8 mouse cellular contexts compared by ENCODE assay signal in genomic region chr10:81402227-81402765, GRCm38 (mm10). TPM values are rescaled to one million over a fixed set of nuclear protein-coding genes. Genes with fewer than 3 reads are reported as not detected.
A peak's percentile ranks its signal among the peaks of the same experiment; 100 is the strongest.
DNase-seq lines count a peak whose midpoint lies in the region; ATAC-seq and TF ChIP-seq lines count a peak whose summit lies in the region.

No protein-coding gene starts in this region.

- no peak for TF ChIP-seq POLR2A in ES-Bruce4 (IDR thresholded peaks at IDR 0.05; ENCODE audit: insufficient read depth, low read length)

- no peaks in the 10 kb centered on the region for H3K36me3 ChIP-seq in ES-Bruce4 (ENCODE audit: control insufficient read depth, insufficient read depth, low read length, poor library complexity, severe bottlenecking)
- H3K36me3 ChIP-seq in forebrain, embryonic 15.5 days: peaks cover 23% of the 10 kb centered on the region
- peaks cover 19% of the 10 kb centered on the region for H3K36me3 ChIP-seq in liver, embryonic 13.5 days

- ATAC-seq in forebrain, embryonic 15.5 days (replicated peaks): peak; percentile 25
- ATAC-seq in liver, embryonic 13.5 days (ENCODE audit: low read depth): peak; percentile 13; the same call in 1 of the 2 replicates
- ATAC-seq in activated CD4-positive, CD25-positive, alpha-beta regulatory T cell, adult 4 months: no peak

- H3K4me3 ChIP-seq in ES-Bruce4 (ENCODE audit: low read depth, low read length): peak overlapping the region; percentile 17
- H3K4me3 ChIP-seq in forebrain, embryonic 15.5 days: no peak overlapping the region
- no peak overlapping the region for H3K4me3 ChIP-seq in liver, embryonic 13.5 days (replicated peaks)

- DNase-seq in heart, adult 11 months: peak; percentile 95
- no peak for DNase-seq in heart, adult 18-20 months
- no peak for DNase-seq in liver, embryonic 13.5 days
- DNase-seq in urinary bladder, postnatal 4 days (ENCODE audit: low spot score in 2 of 2): no peak
- no peak for DNase-seq in gastrocnemius, adult 18-20 months (ENCODE audit: low spot score)

- no peak for TF ChIP-seq CTCF in ES-Bruce4 (IDR thresholded peaks at IDR 0.05; ENCODE audit: low read depth, low read length)

- H3K27ac ChIP-seq in ES-Bruce4 (ENCODE audit: insufficient read depth, low read length): peak overlapping the region; percentile 52; the same call in 1 of the 2 replicates
- peak overlapping the region; percentile 79 for H3K27ac ChIP-seq in forebrain, embryonic 15.5 days (replicated peaks)
- H3K27ac ChIP-seq in liver, embryonic 13.5 days: peak overlapping the region; percentile 63

- H3K9ac ChIP-seq in ES-Bruce4 (ENCODE audit: low read depth, poor library complexity, severe bottlenecking): no peak overlapping the region; the same call in 1 of the 2 replicates
- 0 out of 2 replicates have a peak overlapping the region, but pooled peaks have one; percentile 7 for H3K9ac ChIP-seq in forebrain, embryonic 15.5 days (replicated peaks)
- 0 out of 2 replicates have a peak overlapping the region, but pooled peaks have one; percentile 13 for H3K9ac ChIP-seq in liver, embryonic 13.5 days

- TF ChIP-seq EP300 in ES-Bruce4 (IDR thresholded peaks at IDR 0.05; ENCODE audit: insufficient read depth, low read depth, low read length): no peak

- no peaks in the 10 kb centered on the region for H3K27me3 ChIP-seq in ES-Bruce4 (ENCODE audit: control insufficient read depth, insufficient read depth, low read length, poor library complexity, severe bottlenecking)
- peaks cover 7% of the 10 kb centered on the region; the same call in 1 of the 2 replicates for H3K27me3 ChIP-seq in forebrain, embryonic 15.5 days
- peaks cover 45% of the 10 kb centered on the region for H3K27me3 ChIP-seq in liver, embryonic 13.5 days

- peak overlapping the region; percentile 26; the same call in 1 of the 2 replicates for H3K4me2 ChIP-seq in forebrain, embryonic 15.5 days (replicated peaks)
- peak overlapping the region; percentile 29; the same call in 1 of the 2 replicates for H3K4me2 ChIP-seq in liver, embryonic 13.5 days

- WGBS in forebrain, embryonic 15.5 days: 18% methylated on average over 7 of the region's 7 CpGs
- 40% methylated on average over 7 of the region's 7 CpGs for WGBS in liver, embryonic 13.5 days (ENCODE audit: insufficient replicate concordance)

- no peaks in the 10 kb centered on the region for H3K9me3 ChIP-seq in ES-Bruce4 (replicated peaks; ENCODE audit: control insufficient read depth, insufficient read depth, low read length, poor library complexity, severe bottlenecking)
- H3K9me3 ChIP-seq in forebrain, embryonic 15.5 days: no peaks in the 10 kb centered on the region
- H3K9me3 ChIP-seq in liver, embryonic 13.5 days (replicated peaks): no peaks in the 10 kb centered on the region

- H3K4me1 ChIP-seq in ES-Bruce4 (ENCODE audit: control insufficient read depth, insufficient read depth, low read length): peaks cover 8% of the 10 kb centered on the region
- peaks cover 46% of the 10 kb centered on the region for H3K4me1 ChIP-seq in forebrain, embryonic 15.5 days
- H3K4me1 ChIP-seq in liver, embryonic 13.5 days (replicated peaks): peaks cover 52% of the 10 kb centered on the region

RNA-seq across cellular contexts. Expression of gene Smim24, which starts 9.4 kb away (rescaled TPM):
- total RNA-seq in heart, adult 18-20 months (2021): 1 to 10 TPM; 1.9 to 2.2 TPM
- 4.8 and 5.3 TPM in 2 replicates for polyA plus RNA-seq in ES-Bruce4 (2011; ENCODE audit: insufficient read depth, insufficient read length, low read depth, missing spikeins)
- 1.2 and 1.8 TPM in 2 replicates for polyA plus RNA-seq in forebrain, embryonic 15.5 days (2015; fragmentation: Nextera tagmentation; extraction: Ambion mirVana)
- 1.8 TPM in 2 replicates for polyA plus RNA-seq in liver, embryonic 13.5 days (2015; fragmentation: Nextera tagmentation; extraction: Ambion mirVana)
- 10 to 100 TPM in 1 of 2 experiments, 1 to 10 TPM in 1; 7.3 to 13.3 TPM for polyA plus RNA-seq in activated CD4-positive, CD25-positive, alpha-beta regulatory T cell, adult 4 months (2017; shearing (Covaris generic))
- total RNA-seq in gastrocnemius, adult 18-20 months (2021): not detected

RNA-seq across cellular contexts. Expression of gene Gm48552, which starts 13.5 kb away (rescaled TPM):
- under 1 TPM in 1 of 2 experiments, not detected in 1; 0.51 TPM for total RNA-seq in heart, adult 18-20 months (2021)
- 1.1 TPM in 1 of 2 replicates, not detected in the other for polyA plus RNA-seq in ES-Bruce4 (2011; ENCODE audit: insufficient read depth, insufficient read length, low read depth, missing spikeins)
- 2.9 and 3.1 TPM in 2 replicates for polyA plus RNA-seq in forebrain, embryonic 15.5 days (2015; fragmentation: Nextera tagmentation; extraction: Ambion mirVana)
- polyA plus RNA-seq in liver, embryonic 13.5 days (2015; fragmentation: Nextera tagmentation; extraction: Ambion mirVana): 0.93 TPM in 1 of 2 replicates, not detected in the other
- polyA plus RNA-seq in activated CD4-positive, CD25-positive, alpha-beta regulatory T cell, adult 4 months (2017; shearing (Covaris generic)): 1 to 10 TPM in 1 of 2 experiments, not detected in 1; 1.4 TPM
- under 1 TPM in 1 of 2 experiments, not detected in 1; 0.34 TPM for total RNA-seq in gastrocnemius, adult 18-20 months (2021)

RNA-seq across cellular contexts. Expression of gene Gm48551, which starts 18.0 kb away (rescaled TPM):
- 1 to 10 TPM in 1 of 2 experiments, under 1 TPM in 1; 0.65 to 2.3 TPM for total RNA-seq in heart, adult 18-20 months (2021)
- polyA plus RNA-seq in ES-Bruce4 (2011; ENCODE audit: insufficient read depth, insufficient read length, low read depth, missing spikeins): 1.5 TPM in 1 of 2 replicates, not detected in the other
- polyA plus RNA-seq in forebrain, embryonic 15.5 days (2015; fragmentation: Nextera tagmentation; extraction: Ambion mirVana): 5.4 and 6.6 TPM in 2 replicates
- polyA plus RNA-seq in liver, embryonic 13.5 days (2015; fragmentation: Nextera tagmentation; extraction: Ambion mirVana): 0.86 and 0.89 TPM in 2 replicates
- 1 to 10 TPM; 1.1 to 1.2 TPM for polyA plus RNA-seq in activated CD4-positive, CD25-positive, alpha-beta regulatory T cell, adult 4 months (2017; shearing (Covaris generic))
- total RNA-seq in gastrocnemius, adult 18-20 months (2021): under 1 TPM; 0.57 to 0.97 TPM

RNA-seq across cellular contexts. Expression of gene Dohh, which starts 18.1 kb away (rescaled TPM):
- total RNA-seq in heart, adult 18-20 months (2021): 10 to 100 TPM; 49.9 to 59.6 TPM
- 52.9 and 70.3 TPM in 2 replicates for polyA plus RNA-seq in ES-Bruce4 (2011; ENCODE audit: insufficient read depth, insufficient read length, low read depth, missing spikeins)
- polyA plus RNA-seq in forebrain, embryonic 15.5 days (2015; fragmentation: Nextera tagmentation; extraction: Ambion mirVana): 88.2 and 89.0 TPM in 2 replicates
- 61.1 and 68.7 TPM in 2 replicates for polyA plus RNA-seq in liver, embryonic 13.5 days (2015; fragmentation: Nextera tagmentation; extraction: Ambion mirVana)
- 10 to 100 TPM; 12.7 to 13.7 TPM for polyA plus RNA-seq in activated CD4-positive, CD25-positive, alpha-beta regulatory T cell, adult 4 months (2017; shearing (Covaris generic))
- total RNA-seq in gastrocnemius, adult 18-20 months (2021): 10 to 100 TPM; 41.1 to 44.1 TPM

RNA-seq across cellular contexts. Expression of gene Fzr1, which starts 24.0 kb away (rescaled TPM):
- total RNA-seq in heart, adult 18-20 months (2021): 10 to 100 TPM; 27.6 to 35.6 TPM
- 47.8 and 51.4 TPM in 2 replicates for polyA plus RNA-seq in ES-Bruce4 (2011; ENCODE audit: insufficient read depth, insufficient read length, low read depth, missing spikeins)
- polyA plus RNA-seq in forebrain, embryonic 15.5 days (2015; fragmentation: Nextera tagmentation; extraction: Ambion mirVana): 133 and 135 TPM in 2 replicates
- 89.5 and 94.1 TPM in 2 replicates for polyA plus RNA-seq in liver, embryonic 13.5 days (2015; fragmentation: Nextera tagmentation; extraction: Ambion mirVana)
- polyA plus RNA-seq in activated CD4-positive, CD25-positive, alpha-beta regulatory T cell, adult 4 months (2017; shearing (Covaris generic)): 10 to 100 TPM; 19.3 to 20.1 TPM
- total RNA-seq in gastrocnemius, adult 18-20 months (2021): 10 to 100 TPM; 15.3 to 15.4 TPM
